Mouse (Mus musculus): ENCODE measurements around the gene Stra6l. TPM values are rescaled to one million over a fixed set of nuclear protein-coding genes. Genes with fewer than 3 reads are reported as not detected.

Stra6l gene
- polyA plus RNA-seq (2015; fragmentation: Nextera tagmentation; extraction: Ambion mirVana): 1.5 and 1.9 TPM in 2 replicates

- H3K4me3 ChIP-seq (replicated peaks; ENCODE audit: low read depth, low read length): no peak within 1 kb of the TSS
- DNase-seq (ENCODE audit: low spot score): no peak
- peak within 1 kb of the TSS; percentile 13; the same call in 1 of the 2 replicates for H3K4me2 ChIP-seq (ENCODE audit: low read length)
- H3K9ac ChIP-seq (ENCODE audit: low read depth, low read length): 0 out of 2 replicates have a peak within 1 kb of the TSS, but pooled peaks have one; percentile 18
- no peak for ATAC-seq (replicated peaks; ENCODE audit: low FRiP score, low read depth)
- WGBS: 15% methylated on average over 10 of the region's 10 CpGs
- H3K9me3 ChIP-seq (replicated peaks; ENCODE audit: low read length): no peaks in the 10 kb centered on the region
- no peak for TF ChIP-seq CTCF (IDR thresholded peaks at IDR 0.05; ENCODE audit: low read depth)
- H3K4me1 ChIP-seq (replicated peaks; ENCODE audit: insufficient read depth, low read length): 0 out of 2 replicates have a peak, but pooled peaks cover 5% of the 10 kb centered on the region
- no peak within 1 kb of the TSS; the same call in 1 of the 2 replicates for H3K27ac ChIP-seq
- no peaks in the 10 kb centered on the region for H3K36me3 ChIP-seq (ENCODE audit: insufficient read depth, low read length)
- H3K27me3 ChIP-seq (ENCODE audit: insufficient read depth, low read length): 0 out of 2 replicates have a peak, but pooled peaks cover 2% of the 10 kb centered on the region
Measured at GRCm38 (mm10) chr4:45848109-45848824, at the start of gene Stra6l. Gene Stra6l (plus strand): TSS chr4:45848664.

- Histone ChIP-seq H3K9ac (ENCODE audit: low read depth, low read length) (peak within 1 kb of the TSS; percentile 52; the same call in 1 of the 2 replicates), H3K4me1 (replicated peaks; ENCODE audit: insufficient read depth, low read length) (0 out of 2 replicates have a peak, but pooled peaks cover 4% of the 10 kb centered on the region), H3K27me3 (ENCODE audit: insufficient read depth, low read length) (no peaks in the 10 kb centered on the region), H3K36me3 (ENCODE audit: insufficient read depth, low read length) (no peaks in the 10 kb centered on the region), H3K27ac (no peak within 1 kb of the TSS), H3K4me3 (replicated peaks; ENCODE audit: low read depth, low read length) (peak within 1 kb of the TSS; percentile 43), H3K4me2 (ENCODE audit: low read length) (peak within 1 kb of the TSS; percentile 92), H3K9me3 (replicated peaks; ENCODE audit: low read length) (no peaks in the 10 kb centered on the region)
- no peak for TF ChIP-seq CTCF (IDR thresholded peaks at IDR 0.05; ENCODE audit: low read depth)
- peak; percentile 87 for DNase-seq (ENCODE audit: low spot score)
- ATAC-seq (replicated peaks; ENCODE audit: low FRiP score, low read depth): peak; percentile 77
- under 1% methylated on average over 26 of the region's 26 CpGs for WGBS
Measured at GRCm38 (mm10) chr4:45798964-45799363, 49.5 kb upstream of the Stra6l start, which contains the start of gene Aldh1b1. Gene Aldh1b1 (plus strand): TSS chr4:45799022.

GRCm38 (mm10) chr4:45799956-45800537 is 48.4 kb upstream of the Stra6l start:
- 19% methylated on average over 3 of the region's 3 CpGs for WGBS
- no peak overlapping the region for H3K9ac ChIP-seq (ENCODE audit: low read depth, low read length)
- H3K27ac ChIP-seq: no peak overlapping the region
- peak; percentile 12 for DNase-seq (ENCODE audit: low spot score)
- no peak overlapping the region for H3K4me3 ChIP-seq (replicated peaks; ENCODE audit: low read depth, low read length)
- H3K9me3 ChIP-seq (replicated peaks; ENCODE audit: low read length): no peaks in the 10 kb centered on the region
- TF ChIP-seq CTCF (IDR thresholded peaks at IDR 0.05; ENCODE audit: low read depth): no peak
- H3K4me1 ChIP-seq (replicated peaks; ENCODE audit: insufficient read depth, low read length): 0 out of 2 replicates have a peak, but pooled peaks cover 4% of the 10 kb centered on the region
- no peaks in the 10 kb centered on the region for H3K36me3 ChIP-seq (ENCODE audit: insufficient read depth, low read length)
- H3K27me3 ChIP-seq (ENCODE audit: insufficient read depth, low read length): no peaks in the 10 kb centered on the region
- H3K4me2 ChIP-seq (ENCODE audit: low read length): no peak overlapping the region
- ATAC-seq (replicated peaks; ENCODE audit: low FRiP score, low read depth): no peak

GRCm38 (mm10) chr4:45802900-45803299 is 45.6 kb upstream of the Stra6l start:
- TF ChIP-seq CTCF (IDR thresholded peaks at IDR 0.05; ENCODE audit: low read depth): no peak
- Histone ChIP-seq H3K27me3 (ENCODE audit: insufficient read depth, low read length) (no peaks in the 10 kb centered on the region), H3K36me3 (ENCODE audit: insufficient read depth, low read length) (no peaks in the 10 kb centered on the region), H3K4me3 (replicated peaks; ENCODE audit: low read depth, low read length) (no peak overlapping the region), H3K4me1 (replicated peaks; ENCODE audit: insufficient read depth, low read length) (0 out of 2 replicates have a peak, but pooled peaks cover 4% of the 10 kb centered on the region), H3K9ac (ENCODE audit: low read depth, low read length) (no peak overlapping the region), H3K4me2 (ENCODE audit: low read length) (no peak overlapping the region), H3K9me3 (replicated peaks; ENCODE audit: low read length) (no peaks in the 10 kb centered on the region), H3K27ac (no peak overlapping the region)
- 92% methylated on average over 14 of the region's 14 CpGs for WGBS
- ATAC-seq (replicated peaks; ENCODE audit: low FRiP score, low read depth) (no peak), DNase-seq (ENCODE audit: low spot score) (no peak)

GRCm38 (mm10) chr4:45808034-45808433 is 40.4 kb upstream of the Stra6l start:
- Histone ChIP-seq H3K9ac (ENCODE audit: low read depth, low read length) (no peak overlapping the region), H3K4me1 (replicated peaks; ENCODE audit: insufficient read depth, low read length) (no peaks in the 10 kb centered on the region), H3K27me3 (ENCODE audit: insufficient read depth, low read length) (no peaks in the 10 kb centered on the region), H3K27ac (no peak overlapping the region), H3K36me3 (ENCODE audit: insufficient read depth, low read length) (no peaks in the 10 kb centered on the region), H3K9me3 (replicated peaks; ENCODE audit: low read length) (no peaks in the 10 kb centered on the region), H3K4me2 (ENCODE audit: low read length) (no peak overlapping the region), H3K4me3 (replicated peaks; ENCODE audit: low read depth, low read length) (no peak overlapping the region)
- TF ChIP-seq CTCF (IDR thresholded peaks at IDR 0.05; ENCODE audit: low read depth): no peak
- ATAC-seq (replicated peaks; ENCODE audit: low FRiP score, low read depth): no peak
- WGBS: 54% methylated on average over 7 of the region's 7 CpGs
- DNase-seq (ENCODE audit: low spot score): no peak

- Histone ChIP-seq H3K4me1 (replicated peaks; ENCODE audit: insufficient read depth, low read length) (no peaks in the 10 kb centered on the region), H3K4me3 (replicated peaks; ENCODE audit: low read depth, low read length) (no peak overlapping the region), H3K9ac (ENCODE audit: low read depth, low read length) (no peak overlapping the region), H3K27ac (no peak overlapping the region), H3K4me2 (ENCODE audit: low read length) (no peak overlapping the region), H3K27me3 (ENCODE audit: insufficient read depth, low read length) (no peaks in the 10 kb centered on the region), H3K9me3 (replicated peaks; ENCODE audit: low read length) (no peaks in the 10 kb centered on the region), H3K36me3 (ENCODE audit: insufficient read depth, low read length) (no peaks in the 10 kb centered on the region)
- no peak for DNase-seq (ENCODE audit: low spot score)
- no peak for ATAC-seq (replicated peaks; ENCODE audit: low FRiP score, low read depth)
- 29% methylated on average over 8 of the region's 8 CpGs for WGBS
- no peak for TF ChIP-seq CTCF (IDR thresholded peaks at IDR 0.05; ENCODE audit: low read depth)
Measured at GRCm38 (mm10) chr4:45811250-45811649, 37.2 kb upstream of the Stra6l start.

Data from kidney, postnatal 0 days (tissue).